Mouse (Mus musculus) liver, postnatal 0 days (tissue): ENCODE measurements around the gene Fam228a.

ENCODE experiments used
- CTCF ChIP-seq: sonication (generic); IDR thresholded peaks from 2 replicates; pipeline ENCODE4 v1.5.1; 2016; ENCODE audit warnings: antibody characterized with exemption, low read depth
- EP300 ChIP-seq: IDR thresholded peaks from 2 replicates; pipeline ENCODE4 v1.6.1; 2016; ENCODE audit warnings: antibody characterized with exemption, low read depth, mild to moderate bottlenecking

DNA sequence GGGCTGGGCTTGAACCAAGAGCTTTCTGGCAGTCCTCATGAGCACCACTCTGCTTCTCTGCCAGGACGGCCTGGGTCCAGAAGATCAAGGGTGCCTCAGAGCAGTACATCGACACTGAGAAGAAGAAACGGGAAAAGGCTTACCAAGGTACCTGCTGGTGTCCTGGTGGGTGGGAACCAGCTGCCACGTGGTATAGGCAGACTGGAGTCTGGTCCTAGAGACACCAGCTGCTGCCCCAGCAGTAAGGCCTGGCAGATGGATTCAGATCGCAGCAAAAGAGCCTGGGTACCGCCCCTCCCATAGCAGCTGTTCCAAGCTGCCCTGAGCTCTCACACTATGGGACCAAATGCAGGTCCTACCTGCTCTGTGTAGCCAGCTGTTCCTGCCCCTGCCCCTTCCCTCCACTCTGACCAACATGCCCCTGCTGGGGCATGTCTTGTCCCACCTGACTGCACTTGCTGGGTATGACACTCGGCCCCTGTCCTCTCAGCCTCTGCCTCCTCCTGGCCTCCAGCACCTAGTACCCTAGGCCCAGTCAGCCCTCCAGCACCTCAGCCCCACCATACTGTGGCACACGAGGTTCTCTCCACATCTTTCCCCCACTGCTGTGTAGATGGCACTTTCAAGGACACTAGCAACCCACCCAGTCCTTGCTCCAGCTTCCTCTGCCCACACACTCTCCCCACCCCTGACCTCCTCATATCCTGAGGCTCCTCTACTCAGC is 29.2 kb downstream of the Fam228a start:
- TF ChIP-seq CTCF = no peak
- TF ChIP-seq EP300 = no peak
